Mouse (Mus musculus): ENCODE data around the gene Gpr35.

The Gpr35 gene

DNA sequence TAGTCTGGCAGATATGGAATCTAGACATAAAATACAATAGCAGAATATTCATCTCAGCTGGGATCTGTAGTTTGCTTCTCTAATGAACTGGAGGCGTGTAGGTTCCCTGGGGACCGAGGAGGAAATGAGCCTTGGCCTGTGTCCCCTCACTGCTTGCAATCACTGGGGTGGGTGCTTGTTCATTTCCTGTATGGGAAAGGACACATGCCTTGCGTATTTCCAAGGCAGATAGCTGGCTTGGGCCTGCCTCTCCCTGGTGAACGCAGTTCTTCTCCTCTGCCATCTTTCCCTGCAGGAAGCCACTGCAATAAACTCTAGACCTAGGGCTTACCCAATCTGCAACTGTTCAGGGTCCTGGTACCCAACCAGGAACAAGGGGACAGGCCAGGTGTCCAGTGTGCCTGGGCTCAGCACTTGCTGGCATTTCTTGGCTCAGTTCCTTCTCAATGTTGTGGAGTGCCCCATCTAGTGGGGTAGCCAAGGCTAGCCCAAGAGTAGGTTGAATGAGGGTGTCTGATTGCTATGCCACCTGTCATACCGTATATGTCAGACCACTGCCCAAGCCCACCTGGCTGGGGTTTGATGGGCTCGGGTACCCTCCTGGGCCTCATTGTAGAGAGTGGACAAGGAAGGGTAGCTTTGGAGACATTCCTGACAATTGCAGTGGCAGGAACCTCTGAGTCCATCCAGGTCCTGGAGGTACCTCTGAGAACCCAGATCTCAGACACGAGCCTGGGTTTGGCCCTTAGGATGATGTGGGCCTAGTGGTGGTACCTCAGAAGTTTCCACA lies 30.6 kb downstream of the Gpr35 start:
- peak in 1 of 2 experiments; percentile 16 for DNase-seq (ENCODE audit: low spot score in 2 of 2)

DNA sequence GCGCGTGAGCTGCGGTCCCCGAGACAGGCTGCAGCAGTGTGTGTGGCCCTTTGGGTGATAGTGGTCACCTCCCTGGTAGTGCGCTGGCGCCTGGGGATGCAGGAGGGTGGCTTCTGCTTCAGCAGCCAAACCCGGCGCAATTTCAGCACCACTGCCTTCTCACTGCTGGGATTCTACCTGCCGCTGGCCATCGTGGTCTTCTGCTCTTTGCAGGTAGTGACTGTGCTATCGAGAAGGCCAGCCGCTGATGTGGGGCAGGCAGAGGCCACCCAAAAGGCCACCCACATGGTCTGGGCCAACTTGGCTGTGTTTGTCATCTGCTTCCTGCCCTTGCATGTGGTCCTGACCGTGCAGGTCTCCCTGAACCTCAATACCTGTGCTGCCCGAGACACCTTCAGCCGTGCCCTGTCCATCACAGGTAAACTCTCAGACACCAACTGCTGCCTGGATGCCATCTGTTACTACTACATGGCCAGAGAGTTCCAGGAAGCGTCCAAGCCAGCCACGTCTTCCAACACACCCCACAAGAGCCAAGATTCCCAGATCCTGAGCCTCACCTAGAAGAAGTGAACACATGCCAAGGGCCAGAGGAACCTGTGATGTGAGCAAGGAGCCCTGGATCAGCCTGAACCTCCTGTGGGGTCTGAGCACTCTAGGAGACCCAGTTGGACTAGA lies 32.4 kb downstream of the Gpr35 start:
- peak in 1 of 2 experiments; percentile 14 for DNase-seq (ENCODE audit: low spot score in 2 of 2)

DNA sequence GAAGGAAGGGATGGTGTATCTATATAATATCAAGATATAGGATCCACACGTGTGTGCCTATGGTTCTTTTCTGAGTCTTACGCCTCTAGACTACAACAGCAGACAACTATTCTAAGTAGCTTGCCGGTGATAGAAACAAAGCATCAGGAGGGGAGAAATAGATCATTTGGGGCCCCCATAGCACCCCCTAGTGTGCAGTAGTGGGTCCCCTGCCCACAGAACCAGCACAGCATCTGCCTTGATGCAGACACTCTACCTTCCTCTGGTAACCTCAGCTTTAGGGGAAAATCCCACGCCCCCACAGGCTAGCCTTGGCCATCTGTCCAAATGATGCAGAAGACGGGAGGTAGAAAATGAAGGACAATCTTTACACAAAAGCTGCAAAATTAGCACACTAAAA lies 34.3 kb downstream of the Gpr35 start:
- peak in 1 of 2 experiments; percentile 12 for DNase-seq (ENCODE audit: low spot score in 2 of 2)

DNA sequence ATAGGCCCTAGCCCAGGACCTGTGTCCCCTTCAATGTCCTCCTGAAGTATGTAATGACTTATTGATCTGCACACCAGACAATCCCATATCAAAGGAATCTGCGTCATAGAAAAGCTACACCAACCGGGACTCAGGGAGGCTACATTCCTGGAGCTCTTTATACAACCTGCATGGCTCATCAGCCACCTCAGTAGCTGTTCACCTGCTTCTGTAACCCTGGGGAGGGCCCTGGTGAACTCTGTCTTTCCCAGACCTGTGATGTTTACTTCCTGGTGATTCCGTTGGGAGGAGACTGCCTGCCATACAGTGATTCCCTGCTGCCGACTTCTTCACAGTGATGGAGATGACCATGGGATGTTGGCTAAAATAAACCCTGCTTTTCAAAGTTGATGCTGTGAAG lies 38.2 kb downstream of the Gpr35 start:
- DNase-seq (ENCODE audit: low spot score in 2 of 2): peak in 1 of 2 experiments; percentile 9

DNA sequence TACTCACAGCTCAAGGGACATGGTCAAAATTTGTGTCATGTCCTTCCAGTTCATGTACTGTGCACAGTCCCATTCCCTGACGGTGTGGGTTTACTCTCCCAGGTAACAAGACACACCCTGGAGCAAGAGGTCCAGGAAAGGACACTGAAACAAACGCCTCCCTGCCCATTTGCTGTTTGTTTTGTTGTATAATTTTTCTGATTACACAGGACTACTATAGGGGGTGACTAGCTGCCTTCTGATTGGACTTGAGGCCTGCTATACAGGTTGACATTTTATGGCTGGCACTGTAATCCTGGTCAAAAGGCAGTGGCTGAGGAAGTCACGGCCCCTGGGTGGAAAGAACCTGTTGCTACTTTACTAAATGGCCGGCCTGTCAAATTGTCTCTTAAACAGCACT lies 39.2 kb downstream of the Gpr35 start:
- DNase-seq (ENCODE audit: low spot score in 2 of 2): peak in 1 of 2 experiments; percentile 4

DNA sequence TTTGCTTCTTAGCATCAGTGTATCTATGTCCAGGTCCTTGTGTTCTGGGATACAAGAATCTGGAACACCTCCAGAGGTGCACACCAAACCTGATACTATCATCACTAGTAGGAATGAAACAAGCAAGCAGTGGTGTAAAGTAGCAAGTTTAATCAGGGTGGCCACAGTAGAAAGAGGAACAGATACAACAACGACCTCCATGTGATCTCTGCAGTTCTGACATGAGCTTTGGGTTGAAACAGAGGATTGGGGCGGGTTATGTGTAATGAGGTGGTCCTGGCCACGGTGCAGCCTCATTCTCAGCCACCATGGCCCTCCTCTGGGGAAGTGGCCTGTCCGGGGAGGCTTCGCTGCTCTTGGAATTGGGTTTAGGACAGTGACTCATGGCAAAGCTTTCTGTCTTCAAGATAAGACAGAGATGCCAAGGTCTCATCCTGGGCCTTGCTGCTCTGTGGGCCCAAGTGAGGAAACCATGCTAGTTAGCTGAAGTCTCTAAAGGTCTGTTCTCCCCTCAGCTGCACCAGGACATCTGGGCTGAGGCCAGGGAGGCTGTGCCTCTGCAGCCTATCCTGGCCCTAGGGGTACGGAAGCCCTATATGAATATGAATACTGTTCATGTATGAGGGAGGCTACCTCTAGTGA lies 41.7 kb downstream of the Gpr35 start:
- DNase-seq (ENCODE audit: low spot score in 2 of 2): no peak

DNA sequence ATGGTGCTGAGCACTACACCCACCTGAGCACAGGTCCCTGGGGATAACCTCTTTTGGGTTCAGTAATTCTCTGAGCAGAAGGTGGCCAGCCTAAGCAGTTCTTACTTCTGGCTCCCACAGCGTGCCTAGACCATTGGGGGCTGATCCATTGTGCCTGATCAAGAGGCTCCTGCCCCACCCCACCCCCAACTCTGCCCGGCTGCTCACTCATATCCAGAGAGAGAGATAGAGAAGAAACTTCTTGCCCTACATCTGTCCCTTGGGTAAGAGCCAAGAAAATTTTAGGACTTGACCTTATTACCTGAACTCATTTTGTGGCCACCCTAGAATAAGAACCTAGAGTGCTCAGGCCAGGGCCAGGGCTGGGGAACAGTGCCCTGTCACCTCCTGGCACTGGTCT lies 42.2 kb downstream of the Gpr35 start:
- no peak for DNase-seq (ENCODE audit: low spot score in 2 of 2)

DNA sequence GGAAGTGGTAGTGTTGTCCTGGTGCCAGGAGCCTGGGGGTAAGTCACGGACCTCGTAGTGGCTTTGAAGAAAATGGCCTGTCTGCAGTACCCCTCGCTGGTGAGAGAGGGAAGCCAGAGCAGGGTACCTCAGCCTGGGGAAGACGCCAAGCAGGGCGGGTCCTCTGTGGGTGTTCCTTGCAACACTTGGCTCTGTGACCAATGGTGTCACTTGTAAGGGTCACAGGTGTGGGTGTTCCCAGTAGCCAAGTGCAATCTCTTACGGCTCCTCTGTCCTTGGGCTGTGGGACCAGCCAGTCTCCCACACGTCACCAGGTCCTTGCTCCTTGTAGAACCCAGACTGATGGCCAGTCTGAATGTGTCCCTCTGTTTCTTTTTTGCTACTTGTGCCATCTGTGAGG lies 55.4 kb downstream of the Gpr35 start, which contains the start of gene Aqp12:
Aqp12 (plus strand) TSS at position 274 of the 400 bp plus-strand sequence.
- DNase-seq (ENCODE audit: low spot score in 2 of 2): no peak

DNA sequence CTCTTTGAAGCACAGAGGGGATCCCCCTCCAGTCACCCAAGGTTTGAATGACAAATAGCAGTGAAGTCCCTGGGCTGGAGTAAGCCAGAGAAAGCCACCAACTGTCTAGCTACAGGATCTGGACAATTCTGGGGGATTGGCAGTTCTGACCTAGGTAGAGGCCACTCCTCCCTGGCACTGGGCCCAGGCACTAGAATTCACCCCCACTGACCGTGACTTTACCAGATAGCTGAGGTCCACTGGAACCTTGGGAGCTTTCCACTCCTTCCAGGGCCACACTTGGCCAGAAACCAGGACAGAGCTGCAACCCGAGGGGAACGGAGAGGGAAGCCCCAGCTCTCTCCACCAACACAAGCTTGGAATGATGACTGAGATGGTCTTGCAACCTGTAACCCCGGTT lies 58.5 kb downstream of the Gpr35 start:
- DNase-seq (ENCODE audit: low spot score in 2 of 2): peak in 1 of 2 experiments; percentile 38

DNA sequence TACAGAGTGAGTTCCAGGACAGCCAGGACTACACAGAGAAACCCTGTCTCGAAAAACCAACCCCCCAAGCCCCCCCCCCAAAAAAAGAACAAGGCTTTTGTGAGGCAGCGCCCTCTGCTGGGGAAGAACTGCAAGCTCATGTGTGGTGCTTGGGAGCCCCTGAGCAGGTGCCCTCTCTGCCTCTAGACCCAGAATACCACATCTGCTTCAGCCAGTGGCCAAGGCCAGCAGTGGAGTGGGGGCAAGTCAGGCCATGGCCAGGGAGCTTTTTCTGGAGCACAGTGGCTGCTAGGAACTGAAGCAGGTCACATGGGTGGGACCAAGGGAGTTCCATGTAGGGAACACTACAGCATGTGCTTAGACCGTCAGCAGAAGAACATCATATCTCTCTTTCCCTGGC lies 60.1 kb downstream of the Gpr35 start:
- DNase-seq (ENCODE audit: low spot score in 2 of 2): no peak

DNA sequence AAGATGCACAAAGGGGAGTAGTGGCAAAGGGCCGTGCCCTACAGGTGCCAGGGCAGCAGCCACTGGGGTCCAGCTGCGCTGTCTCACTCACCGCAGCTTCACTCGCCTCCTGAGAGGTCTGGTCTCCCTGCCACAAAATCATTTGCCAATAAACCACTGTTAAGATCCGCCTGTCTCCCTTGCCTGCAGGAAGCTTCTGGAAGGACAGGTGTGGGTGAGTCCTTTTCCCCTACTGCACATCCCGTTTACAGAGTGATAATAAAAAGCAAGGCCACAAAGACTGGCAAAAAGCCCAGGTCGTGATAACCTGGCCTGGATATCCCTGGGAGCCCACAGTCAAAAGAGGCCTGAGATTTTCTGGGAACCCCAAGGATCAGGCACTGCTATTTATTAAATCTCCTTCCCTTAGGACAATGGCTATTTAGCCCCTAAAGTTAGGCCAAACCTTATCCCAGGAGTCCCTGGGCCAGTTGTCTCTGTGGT lies 61.5 kb downstream of the Gpr35 start:
- peak in 1 of 2 experiments; percentile 33 for DNase-seq (ENCODE audit: low spot score in 2 of 2)

DNA sequence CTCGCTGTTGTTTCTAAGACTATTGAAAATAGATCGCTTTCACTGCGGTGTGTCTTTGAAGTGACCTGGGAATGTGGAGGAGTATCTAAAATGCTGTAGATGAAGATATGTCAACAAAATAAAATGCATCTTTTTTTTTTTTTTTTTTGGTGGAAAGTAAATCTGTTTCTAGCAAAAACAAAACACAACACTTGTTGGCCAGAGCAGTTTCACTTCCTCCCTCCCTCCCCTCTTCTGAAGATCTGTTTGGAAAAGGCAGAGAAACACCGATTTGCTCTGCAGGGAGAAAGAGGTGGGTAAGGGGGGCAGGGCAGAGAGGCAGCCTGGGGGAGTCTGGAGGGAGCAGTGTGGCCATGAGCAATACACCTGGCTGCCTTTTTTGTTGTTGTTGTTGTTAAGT lies 62.7 kb downstream of the Gpr35 start:
- no peak for DNase-seq (ENCODE audit: low spot score in 2 of 2)

DNA sequence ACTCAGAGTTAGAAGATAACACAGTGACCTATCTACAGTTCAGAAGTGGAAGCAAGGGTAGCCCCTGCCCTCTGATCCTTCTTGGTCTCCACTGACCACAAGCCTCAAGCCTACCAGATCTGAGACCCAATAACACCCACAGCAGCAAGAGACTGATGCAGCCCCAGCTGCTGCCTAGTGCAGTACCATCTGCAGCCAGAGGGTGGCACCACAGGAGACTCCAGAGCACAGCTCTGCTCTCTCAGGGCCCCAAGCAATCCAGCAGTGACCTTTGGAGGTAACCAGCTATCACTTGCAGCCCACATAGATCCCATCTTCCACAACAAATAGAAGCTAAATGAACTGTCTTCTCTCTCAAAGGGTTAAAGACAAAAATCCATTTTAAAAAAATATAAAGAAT lies 63.8 kb downstream of the Gpr35 start:
- DNase-seq (ENCODE audit: low spot score in 2 of 2): peak; percentile 80 to 81

DNA sequence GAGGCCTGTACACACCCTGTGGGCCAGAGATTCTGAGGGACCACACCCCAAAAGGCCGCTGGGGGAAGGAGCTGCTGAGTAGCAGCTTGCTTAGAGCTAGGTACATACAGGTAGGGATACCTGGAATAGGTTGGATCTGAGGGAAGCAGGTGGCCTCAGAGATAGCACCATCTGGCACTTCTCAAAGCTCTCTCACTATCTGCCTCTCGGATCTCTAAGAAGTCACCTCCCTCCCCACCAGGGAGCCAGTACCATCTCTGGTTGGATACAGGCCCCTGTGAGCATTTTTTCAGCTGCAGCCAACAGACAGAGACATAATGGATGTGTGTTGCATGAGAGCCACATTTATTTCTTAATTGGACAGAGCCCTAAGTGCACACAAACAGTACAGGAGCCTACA lies 64.5 kb downstream of the Gpr35 start:
- DNase-seq (ENCODE audit: low spot score in 2 of 2): no peak

DNA sequence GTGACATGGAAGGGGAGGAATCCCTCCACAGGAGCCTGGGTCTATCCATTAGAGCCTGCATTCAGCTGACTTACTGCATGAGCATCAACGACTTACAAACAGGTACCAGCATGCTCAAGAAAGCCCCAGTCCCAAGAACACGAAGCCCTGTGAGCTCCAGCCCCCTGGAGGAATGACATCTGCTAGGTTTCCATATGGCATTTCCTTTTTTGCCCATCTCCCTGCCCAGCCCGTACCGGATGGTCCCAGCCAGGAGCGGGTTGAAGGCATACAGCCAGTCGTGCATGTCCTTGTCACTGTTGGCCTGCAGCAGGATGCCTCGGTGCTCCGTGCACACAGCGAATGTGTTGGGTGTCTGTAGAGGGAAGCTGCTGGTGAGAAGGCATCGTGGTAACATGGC lies 68.1 kb downstream of the Gpr35 start:
- no peak for DNase-seq (ENCODE audit: low spot score in 2 of 2)

DNA sequence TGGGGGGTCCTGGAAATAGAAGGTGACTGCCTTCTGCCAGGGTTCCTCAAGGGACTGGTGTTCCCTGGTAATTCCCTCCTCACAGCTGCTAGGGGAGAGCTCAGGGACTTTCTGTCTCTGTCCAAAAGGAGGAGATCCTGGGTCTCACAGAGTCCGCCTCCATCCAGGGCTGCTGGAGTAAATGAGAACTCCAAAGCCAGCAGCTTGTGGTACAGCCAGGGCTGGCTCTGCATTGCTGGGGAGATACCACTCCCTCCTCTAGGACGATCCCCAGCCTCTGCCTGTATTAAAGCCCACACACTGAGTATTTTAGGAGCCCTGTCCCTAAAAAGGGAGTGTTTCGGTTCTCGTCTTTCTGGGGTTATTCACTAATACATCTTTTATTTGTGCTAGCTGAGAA lies 69.9 kb downstream of the Gpr35 start:
- DNase-seq (ENCODE audit: low spot score in 2 of 2): no peak

DNA sequence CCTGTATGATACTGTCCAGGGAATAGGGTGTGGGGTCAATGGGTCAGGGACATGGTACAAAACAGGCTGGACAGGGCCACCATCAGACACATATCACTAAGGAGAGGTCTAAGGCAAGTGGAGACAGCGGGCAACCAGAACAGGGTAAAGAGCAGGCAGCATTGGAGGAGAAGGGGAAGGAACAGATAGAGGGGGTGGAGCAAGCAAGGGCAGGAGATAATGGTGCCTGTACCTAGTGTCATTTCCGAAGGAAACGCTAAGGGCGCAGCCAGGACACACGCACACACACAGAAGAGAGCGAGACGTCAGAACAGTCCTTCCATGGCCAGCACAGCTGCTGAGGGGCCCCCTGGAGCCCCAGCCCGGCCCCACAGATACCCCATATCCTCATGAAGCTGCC lies 75.9 kb downstream of the Gpr35 start:
- no peak for DNase-seq (ENCODE audit: low spot score in 2 of 2)

DNA sequence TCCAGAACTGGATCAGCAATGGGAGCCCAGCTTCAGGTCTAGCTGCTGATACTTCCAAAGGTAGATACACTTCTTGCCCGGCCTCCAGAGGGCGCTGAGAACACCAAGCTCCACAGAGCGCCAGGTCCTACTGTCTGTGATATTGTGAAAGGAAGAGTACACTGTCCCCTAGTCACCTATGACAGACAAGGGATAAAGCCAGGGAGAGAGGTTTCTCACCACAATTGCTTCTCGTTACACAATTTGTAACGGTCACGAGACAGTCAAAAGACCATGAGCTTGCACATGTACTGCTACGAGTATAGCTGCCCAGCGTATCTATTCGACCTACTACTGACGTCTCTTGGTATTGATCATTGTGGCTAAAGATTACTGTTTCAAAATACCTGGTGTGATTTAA lies 78.7 kb downstream of the Gpr35 start:
- no peak for DNase-seq (ENCODE audit: low spot score in 2 of 2)

DNA sequence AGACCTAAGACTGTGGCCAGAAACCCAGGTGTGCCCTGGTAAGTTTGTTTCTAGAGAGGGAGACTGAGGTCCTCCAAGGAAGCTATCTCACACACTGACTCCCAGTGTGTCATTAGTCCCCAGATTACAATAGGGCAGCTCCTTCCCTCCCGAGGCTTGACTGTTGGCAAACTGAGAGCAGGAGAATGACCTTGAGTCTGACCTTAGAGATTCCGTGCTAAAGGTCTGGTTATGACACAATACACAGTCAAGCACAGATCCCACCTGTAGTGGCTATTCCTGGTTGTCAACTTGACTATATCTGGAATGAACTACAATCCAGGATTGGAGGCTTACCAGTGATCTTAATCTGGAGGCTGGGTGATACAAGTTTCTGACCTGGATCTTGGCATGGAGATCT lies 79.4 kb downstream of the Gpr35 start:
- no peak for DNase-seq (ENCODE audit: low spot score in 2 of 2)

DNA sequence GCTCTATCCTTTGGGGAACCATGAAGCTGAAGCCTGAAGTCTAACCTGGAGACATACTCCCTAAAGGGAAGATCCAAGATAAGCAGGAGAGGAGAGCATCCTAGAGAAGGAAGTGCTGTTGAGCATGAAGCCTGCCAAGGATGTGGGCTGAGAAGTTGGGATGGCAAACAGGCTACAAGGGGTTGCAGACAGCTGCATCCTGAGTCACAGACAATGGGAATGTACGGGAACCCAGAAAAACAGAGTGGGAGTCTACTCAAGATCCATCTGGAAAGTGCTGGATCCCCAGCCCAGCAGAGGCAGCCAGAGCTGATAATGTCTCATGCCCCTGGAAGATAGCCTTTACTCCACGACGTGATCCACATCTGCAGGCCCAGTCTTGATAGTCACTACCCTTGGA lies 80.5 kb downstream of the Gpr35 start:
- DNase-seq (ENCODE audit: low spot score in 2 of 2): no peak

DNA sequence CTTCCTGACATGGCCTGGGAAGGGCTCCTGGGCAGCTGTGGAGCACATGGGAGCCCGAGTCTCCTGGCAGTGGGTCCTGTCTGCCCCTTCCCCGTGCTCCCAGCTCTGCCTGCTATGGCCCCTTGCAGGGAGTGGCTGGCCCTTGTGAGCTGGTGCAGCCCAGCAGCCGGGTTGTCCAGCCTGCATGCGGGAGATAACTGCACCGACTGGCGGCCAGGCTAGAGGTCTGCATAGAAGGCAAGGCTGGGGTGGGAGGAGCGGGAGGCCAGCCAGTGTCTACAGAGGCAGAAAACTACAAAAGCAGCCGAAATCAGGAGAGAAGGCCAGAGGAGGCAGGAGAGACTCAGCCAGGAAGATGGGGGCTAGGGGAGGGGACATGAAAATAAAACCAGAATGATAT lies 83.3 kb downstream of the Gpr35 start:
- no peak for DNase-seq (ENCODE audit: low spot score in 2 of 2)

DNA sequence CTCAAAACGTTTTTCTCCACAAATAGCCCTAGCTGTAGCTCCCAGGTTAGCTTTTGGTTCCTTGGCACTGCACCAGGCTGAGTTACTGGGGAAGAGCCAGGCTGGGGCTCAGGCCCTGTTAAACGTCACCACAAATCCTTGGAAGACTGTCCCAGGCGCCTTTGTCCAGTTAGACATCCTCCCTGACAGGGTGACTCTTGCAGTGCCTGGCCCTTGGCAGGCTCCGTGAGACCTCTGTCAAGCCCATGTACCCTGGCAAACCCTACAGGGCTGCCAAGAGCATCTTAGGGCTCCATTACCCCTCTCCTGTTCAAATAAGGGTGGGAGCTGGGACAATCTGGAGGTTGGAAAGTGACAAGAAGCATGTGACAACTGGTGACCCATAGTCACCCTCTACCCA lies 85.3 kb downstream of the Gpr35 start:
- DNase-seq (ENCODE audit: low spot score in 2 of 2): no peak

Measured in right cerebral cortex, postnatal 10 days (tissue).